Comparison of ENCODE assay signal across 23 mouse cellular contexts in genomic region chr11:100775921-100776320, GRCm38 (mm10). TPM values are rescaled to one million over a fixed set of nuclear protein-coding genes. Genes with fewer than 3 reads are reported as not detected.
"Had no signal": no experiment of that assay in that cellular context is flagged by ENCODE, and none has a peak within 500 bp of the region (broad histone marks: within the 10 kb centered on the region; RNA-seq: fewer than 3 reads in every experiment).

No protein-coding gene starts in this region.

- H3K27me3 ChIP-seq: limb, embryonic 12.5 days; neural tube, embryonic 12.5 days had no signal

- H3K4me3 ChIP-seq: limb, embryonic 12.5 days; midbrain, embryonic 10.5 days; neural tube, embryonic 12.5 days had no signal

- DNase-seq: kidney, adult 8-10 months; kidney, postnatal 25 days; layer of hippocampus, adult 9-11 months; layer of hippocampus, postnatal 36 days; lung, adult 2 months; lung, postnatal 36 days; midbrain, embryonic 14.5 days; retina, postnatal 1 day; thymus, adult 2 months; thymus, postnatal 25 days had no signal

- H3K4me1 ChIP-seq: limb, embryonic 12.5 days; neural tube, embryonic 12.5 days had no signal

- H3K36me3 ChIP-seq: midbrain, embryonic 10.5 days had no signal

- H3K27ac ChIP-seq: limb, embryonic 12.5 days; liver, embryonic 14.5 days; midbrain, embryonic 10.5 days; neural tube, embryonic 12.5 days had no signal

RNA-seq across cellular contexts. Expression of gene Hcrt, which starts 13.2 kb away (rescaled TPM):
- total RNA-seq: layer of hippocampus, adult 18-20 months; layer of hippocampus, postnatal 36 days; liver, adult 2 months; megakaryocyte, adult 5-6 weeks had no signal
- polyA plus RNA-seq: inflammation-experienced regulatory T-cells, adult 6 months; intestine, postnatal 0 days; kidney, embryonic 16.5 days; limb, embryonic 12.5 days; liver, adult 2 months; liver, embryonic 14.5 days; lung, adult 2 months; lung, postnatal 0 days; midbrain, embryonic 14.5 days; stomach, embryonic 14.5 days; urinary bladder, adult 2 months had no signal

RNA-seq across cellular contexts. Expression of gene Kcnh4, which starts 16.2 kb away (rescaled TPM):
- total RNA-seq: liver, adult 2 months; megakaryocyte, adult 5-6 weeks had no signal
- polyA plus RNA-seq: kidney, embryonic 16.5 days; limb, embryonic 12.5 days; liver, adult 2 months; liver, embryonic 14.5 days; lung, postnatal 0 days had no signal
